ENCODE assay signal across 9 mouse cellular contexts in the genomic region with DNA sequence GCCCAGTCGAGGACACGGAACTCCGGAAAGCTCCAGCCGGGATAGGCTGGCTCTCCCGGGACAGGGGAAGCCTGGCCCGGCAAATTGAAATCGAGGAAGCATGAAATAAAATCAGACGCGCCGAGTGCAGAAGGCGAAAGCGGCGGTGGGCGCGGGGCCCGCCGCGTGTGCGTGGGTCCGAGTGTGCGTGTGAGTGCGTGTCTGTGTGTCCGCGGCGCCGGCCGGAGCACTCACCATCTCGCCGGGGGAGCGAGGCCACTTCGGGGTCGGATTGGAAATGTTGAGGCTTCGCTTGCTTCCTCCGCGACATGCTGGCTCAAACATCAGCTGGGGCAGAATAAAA. TPM values are rescaled to one million over a fixed set of nuclear protein-coding genes. Genes with fewer than 3 reads are reported as not detected.
DNase-seq lines count a peak whose midpoint lies in the region; ATAC-seq and TF ChIP-seq lines count a peak whose summit lies in the region.
"Had no signal": no experiment of that assay in that cellular context is flagged by ENCODE, and none has a peak within 500 bp of the region (broad histone marks: within the 10 kb centered on the region; RNA-seq: fewer than 3 reads in every experiment).

No protein-coding gene starts in this region.

- H3K9ac ChIP-seq in liver, adult 2 months (ENCODE audit: low read depth, low read length), result peak overlapping the region; percentile 94
- H3K9ac ChIP-seq in embryonic facial prominence, embryonic 13.5 days, result peak overlapping the region; percentile 73
- H3K9ac ChIP-seq in hindbrain, embryonic 16.5 days (ENCODE audit: low read depth, low read length), result peak overlapping the region; percentile 61
- peak overlapping the region; percentile 78 for H3K9ac ChIP-seq in midbrain, embryonic 13.5 days (replicated peaks)

- no peak for TF ChIP-seq CTCF in liver, adult 2 months (IDR thresholded peaks at IDR 0.05; ENCODE audit: low read depth, low read length)

- H3K4me1 ChIP-seq in liver, adult 2 months (ENCODE audit: control insufficient read depth, insufficient read depth, low read length), result peaks cover 22% of the 10 kb centered on the region
- peaks cover 57% of the 10 kb centered on the region for H3K4me1 ChIP-seq in embryonic facial prominence, embryonic 13.5 days
- H3K4me1 ChIP-seq in hindbrain, embryonic 16.5 days (ENCODE audit: control insufficient read depth, insufficient read depth, low read depth, low read length), result peaks cover 31% of the 10 kb centered on the region
- H3K4me1 ChIP-seq in midbrain, embryonic 13.5 days (replicated peaks), result peaks cover 78% of the 10 kb centered on the region

- H3K27ac ChIP-seq in liver, adult 2 months (replicated peaks; ENCODE audit: insufficient read depth, low read depth, low read length), result peak overlapping the region; percentile 99
- peak overlapping the region; percentile 68 for H3K27ac ChIP-seq in embryonic facial prominence, embryonic 13.5 days
- peak overlapping the region; percentile 78 for H3K27ac ChIP-seq in hindbrain, embryonic 16.5 days (ENCODE audit: low read depth, low read length)
- H3K27ac ChIP-seq in midbrain, embryonic 13.5 days, result peak overlapping the region; percentile 91
- H3K27ac ChIP-seq: macrophage had no signal

- peak overlapping the region; percentile 94 for H3K4me2 ChIP-seq in embryonic facial prominence, embryonic 13.5 days
- peak overlapping the region; percentile 89 for H3K4me2 ChIP-seq in hindbrain, embryonic 16.5 days (ENCODE audit: low read length)
- peak overlapping the region; percentile 66 for H3K4me2 ChIP-seq in midbrain, embryonic 13.5 days (replicated peaks)

- H3K4me3 ChIP-seq in liver, adult 2 months (ENCODE audit: insufficient read depth, low read depth, low read length), result peak overlapping the region; percentile 96
- H3K4me3 ChIP-seq in embryonic facial prominence, embryonic 13.5 days, result peak overlapping the region; percentile 57
- H3K4me3 ChIP-seq in hindbrain, embryonic 16.5 days (ENCODE audit: low read length), result peak overlapping the region; percentile 53
- H3K4me3 ChIP-seq in midbrain, embryonic 13.5 days (replicated peaks), result peak overlapping the region; percentile 66

- no peaks in the 10 kb centered on the region for H3K9me3 ChIP-seq in embryonic facial prominence, embryonic 13.5 days
- no peaks in the 10 kb centered on the region for H3K9me3 ChIP-seq in hindbrain, embryonic 16.5 days (ENCODE audit: control insufficient read depth, low read length)
- no peaks in the 10 kb centered on the region for H3K9me3 ChIP-seq in midbrain, embryonic 13.5 days

- no peaks in the 10 kb centered on the region for H3K36me3 ChIP-seq in liver, adult 2 months (ENCODE audit: control insufficient read depth, insufficient read depth, low read length)
- no peaks in the 10 kb centered on the region for H3K36me3 ChIP-seq in embryonic facial prominence, embryonic 13.5 days
- H3K36me3 ChIP-seq in hindbrain, embryonic 16.5 days (ENCODE audit: control insufficient read depth, insufficient read depth, low read length), result no peaks in the 10 kb centered on the region
- no peaks in the 10 kb centered on the region for H3K36me3 ChIP-seq in midbrain, embryonic 13.5 days

- ATAC-seq in embryonic facial prominence, embryonic 13.5 days (ENCODE audit: insufficient number of reproducible peaks, insufficient read depth, low FRiP score, low TSS enrichment, low read depth), result no peak
- ATAC-seq in hindbrain, embryonic 16.5 days, result no peak
- no peak for ATAC-seq in midbrain, embryonic 13.5 days

- peaks cover 2% of the 10 kb centered on the region; the same call in 1 of the 2 replicates for H3K79me2 ChIP-seq in liver, adult 2 months (ENCODE audit: control insufficient read depth, insufficient read depth, low read length)

- 1% methylated on average over 35 of the region's 35 CpGs for WGBS in liver, adult 2 months
- WGBS in embryonic facial prominence, embryonic 13.5 days, result under 1% methylated on average over 35 of the region's 35 CpGs
- WGBS in hindbrain, embryonic 16.5 days, result 0% methylated on average over 35 of the region's 35 CpGs
- under 1% methylated on average over 34 of the region's 35 CpGs for WGBS in midbrain, embryonic 13.5 days

- H3K27me3 ChIP-seq in liver, adult 2 months (ENCODE audit: control insufficient read depth, insufficient read depth, low read length), result no peaks in the 10 kb centered on the region
- peaks cover 95% of the 10 kb centered on the region for H3K27me3 ChIP-seq in embryonic facial prominence, embryonic 13.5 days
- peaks cover 8% of the 10 kb centered on the region for H3K27me3 ChIP-seq in hindbrain, embryonic 16.5 days (replicated peaks; ENCODE audit: control insufficient read depth, insufficient read depth, low read length)
- H3K27me3 ChIP-seq in midbrain, embryonic 13.5 days, result peaks cover 52% of the 10 kb centered on the region

- DNase-seq in liver, adult 2 months (ENCODE audit: extremely low read depth, low read depth, low spot score), result no peak
- no peak for DNase-seq in liver
- no peak for DNase-seq in left cerebral cortex, adult 9 months (ENCODE audit: low spot score in 2 of 2)
- DNase-seq in thymus, postnatal 4 days, result no peak
- no peak for DNase-seq in testis, postnatal 14 days (ENCODE audit: low spot score)

- TF ChIP-seq POLR2A in liver, adult 2 months (IDR thresholded peaks at IDR 0.05; ENCODE audit: extremely low read depth, insufficient read depth, low read length), result no peak

RNA-seq across cellular contexts. Expression of a gene that starts 1.9 kb away (rescaled TPM):
- 6.2 and 9.5 TPM in 2 replicates for total RNA-seq in liver, adult 2 months (2014; rRNA removed)
- polyA plus RNA-seq in liver, adult 2 months (2012; rRNA removed), result 19.4 and 22.7 TPM in 2 replicates
- polyA plus RNA-seq in embryonic facial prominence, embryonic 13.5 days (2015; fragmentation: Nextera tagmentation; extraction: Ambion mirVana), result 0.84 and 1.1 TPM in 2 replicates
- polyA plus RNA-seq in hindbrain, embryonic 16.5 days (2015; fragmentation: Nextera tagmentation; extraction: Ambion mirVana), result 5.3 and 7.2 TPM in 2 replicates
- polyA plus RNA-seq in midbrain, embryonic 13.5 days (2015; fragmentation: Nextera tagmentation; extraction: Ambion mirVana), result 9.1 and 11.0 TPM in 2 replicates
- polyA plus RNA-seq: macrophage had no signal
